Mouse (Mus musculus): ENCODE results near the gene Ttn. TPM values are rescaled to one million over a fixed set of nuclear protein-coding genes. Genes with fewer than 3 reads are reported as not detected.

The Ttn gene
- polyA plus RNA-seq, 1 experiment from 2014 or later, result 6.5 TPM

GRCm38 (mm10) chr2:76693765-76694164 lies 288.6 kb downstream of the Ttn start:
- H3K9me3 ChIP-seq (replicated peaks; ENCODE audit: control insufficient read depth, low read length), result no peaks in the 10 kb centered on the region
- peaks cover 2% of the 10 kb centered on the region for H3K36me3 ChIP-seq (ENCODE audit: control insufficient read depth, insufficient read depth)
- no peaks in the 10 kb centered on the region for H3K27me3 ChIP-seq (ENCODE audit: control insufficient read depth, insufficient read depth, low read depth, low read length)
- no peaks in the 10 kb centered on the region for H3K4me1 ChIP-seq (ENCODE audit: control insufficient read depth, low read depth, low read length)
- no peak for ATAC-seq (ENCODE audit: low read depth)
- no peak overlapping the region for H3K4me2 ChIP-seq (ENCODE audit: low read depth, low read length)
- no peak overlapping the region for H3K4me3 ChIP-seq (ENCODE audit: low read depth, low read length)
- WGBS (ENCODE audit: insufficient replicate concordance), result 71% methylated on average over 5 of the region's 5 CpGs
- no peak overlapping the region for H3K27ac ChIP-seq (ENCODE audit: low read length)
- no peak overlapping the region for H3K9ac ChIP-seq (ENCODE audit: low read depth, low read length)

GRCm38 (mm10) chr2:76690436-76691204 lies 291.7 kb downstream of the Ttn start:
- no peak overlapping the region for H3K27ac ChIP-seq (ENCODE audit: low read length)
- no peak overlapping the region for H3K4me2 ChIP-seq (ENCODE audit: low read depth, low read length)
- H3K9ac ChIP-seq (ENCODE audit: low read depth, low read length), result no peak overlapping the region
- no peaks in the 10 kb centered on the region for H3K9me3 ChIP-seq (replicated peaks; ENCODE audit: control insufficient read depth, low read length)
- peak; percentile 54 for ATAC-seq (ENCODE audit: low read depth)
- no peaks in the 10 kb centered on the region for H3K27me3 ChIP-seq (ENCODE audit: control insufficient read depth, insufficient read depth, low read depth, low read length)
- WGBS (ENCODE audit: insufficient replicate concordance), result 57% methylated on average over 12 of the region's 12 CpGs
- H3K4me3 ChIP-seq (ENCODE audit: low read depth, low read length), result no peak overlapping the region
- peaks cover 13% of the 10 kb centered on the region for H3K36me3 ChIP-seq (ENCODE audit: control insufficient read depth, insufficient read depth)
- H3K4me1 ChIP-seq (ENCODE audit: control insufficient read depth, low read depth, low read length), result no peaks in the 10 kb centered on the region

- Histone ChIP-seq H3K4me2 (ENCODE audit: low read depth, low read length) (no peak overlapping the region), H3K4me1 (ENCODE audit: control insufficient read depth, low read depth, low read length) (no peaks in the 10 kb centered on the region), H3K9me3 (replicated peaks; ENCODE audit: control insufficient read depth, low read length) (no peaks in the 10 kb centered on the region), H3K27me3 (ENCODE audit: control insufficient read depth, insufficient read depth, low read depth, low read length) (no peaks in the 10 kb centered on the region), H3K4me3 (ENCODE audit: low read depth, low read length) (no peak overlapping the region), H3K9ac (ENCODE audit: low read depth, low read length) (no peak overlapping the region), H3K27ac (ENCODE audit: low read length) (no peak overlapping the region), H3K36me3 (ENCODE audit: control insufficient read depth, insufficient read depth) (peaks cover 11% of the 10 kb centered on the region)
- WGBS (ENCODE audit: insufficient replicate concordance), result 37% methylated on average over 7 of the region's 7 CpGs
- peak; percentile 19; the same call in 1 of the 2 replicates for ATAC-seq (ENCODE audit: low read depth)
These were observed 294.2 kb downstream of the Ttn start for GRCm38 (mm10) chr2:76688162-76688561.

DNA sequence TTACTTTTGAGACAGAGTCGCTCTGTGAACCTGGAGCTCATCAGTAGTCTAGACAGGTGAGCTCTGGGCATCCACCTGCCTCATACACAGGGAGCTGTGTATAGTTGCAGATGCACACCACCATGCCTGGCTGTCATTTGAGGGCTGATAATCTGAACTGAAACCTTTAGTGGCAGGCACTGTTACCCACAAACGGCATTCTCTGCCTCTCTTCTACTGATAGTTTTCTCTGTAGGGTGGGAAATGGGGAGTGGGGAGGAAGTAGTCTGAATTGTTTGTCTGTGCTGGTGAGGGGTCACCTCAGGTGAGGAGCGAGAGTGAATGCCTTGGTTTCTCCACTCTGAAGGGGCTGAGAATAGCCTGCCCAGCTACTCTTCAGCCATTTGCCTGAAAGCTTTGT lies 294.7 kb downstream of the Ttn start:
- no peak overlapping the region for H3K4me2 ChIP-seq (ENCODE audit: low read depth, low read length)
- H3K36me3 ChIP-seq (ENCODE audit: control insufficient read depth, insufficient read depth), result peaks cover 15% of the 10 kb centered on the region
- H3K4me3 ChIP-seq (ENCODE audit: low read depth, low read length), result no peak overlapping the region
- no peak for ATAC-seq (ENCODE audit: low read depth)
- H3K27ac ChIP-seq (ENCODE audit: low read length), result no peak overlapping the region
- H3K9ac ChIP-seq (ENCODE audit: low read depth, low read length), result no peak overlapping the region
- H3K4me1 ChIP-seq (ENCODE audit: control insufficient read depth, low read depth, low read length), result no peaks in the 10 kb centered on the region
- H3K9me3 ChIP-seq (replicated peaks; ENCODE audit: control insufficient read depth, low read length), result no peaks in the 10 kb centered on the region
- H3K27me3 ChIP-seq (ENCODE audit: control insufficient read depth, insufficient read depth, low read depth, low read length), result no peaks in the 10 kb centered on the region
- 45% methylated on average over 3 of the region's 3 CpGs for WGBS (ENCODE audit: insufficient replicate concordance)

DNA sequence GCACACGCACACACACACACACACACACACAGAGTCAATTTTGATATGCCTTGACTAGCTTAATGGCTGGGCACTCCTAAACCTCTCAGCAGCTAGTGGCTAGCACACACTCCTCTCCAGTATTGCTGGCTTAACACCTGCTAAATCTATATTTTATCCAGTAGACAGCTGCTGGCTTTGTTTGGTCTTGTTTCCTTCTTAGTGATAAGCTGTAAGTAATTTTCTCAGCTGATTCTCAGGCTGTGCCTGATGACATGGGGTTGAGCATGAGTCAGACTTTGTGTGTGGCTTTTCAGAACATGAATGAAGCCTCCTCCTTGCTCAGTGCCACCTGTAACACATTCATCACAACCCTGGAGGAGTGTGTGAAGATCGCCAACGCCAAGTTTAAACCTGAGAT lies 295.4 kb downstream of the Ttn start:
- no peaks in the 10 kb centered on the region for H3K9me3 ChIP-seq (replicated peaks; ENCODE audit: control insufficient read depth, low read length)
- no peak overlapping the region for H3K4me2 ChIP-seq (ENCODE audit: low read depth, low read length)
- no peaks in the 10 kb centered on the region for H3K4me1 ChIP-seq (ENCODE audit: control insufficient read depth, low read depth, low read length)
- no peak overlapping the region for H3K4me3 ChIP-seq (ENCODE audit: low read depth, low read length)
- no peak for ATAC-seq (ENCODE audit: low read depth)
- H3K27ac ChIP-seq (ENCODE audit: low read length), result no peak overlapping the region
- no peak overlapping the region for H3K9ac ChIP-seq (ENCODE audit: low read depth, low read length)
- peaks cover 15% of the 10 kb centered on the region for H3K36me3 ChIP-seq (ENCODE audit: control insufficient read depth, insufficient read depth)
- H3K27me3 ChIP-seq (ENCODE audit: control insufficient read depth, insufficient read depth, low read depth, low read length), result no peaks in the 10 kb centered on the region
- WGBS (ENCODE audit: insufficient replicate concordance), result 89% methylated on average over 3 of the region's 3 CpGs

- Histone ChIP-seq H3K27ac (ENCODE audit: low read length) (no peak overlapping the region), H3K27me3 (ENCODE audit: control insufficient read depth, insufficient read depth, low read depth, low read length) (no peaks in the 10 kb centered on the region), H3K36me3 (ENCODE audit: control insufficient read depth, insufficient read depth) (peaks cover 15% of the 10 kb centered on the region), H3K4me2 (ENCODE audit: low read depth, low read length) (no peak overlapping the region), H3K9ac (ENCODE audit: low read depth, low read length) (no peak overlapping the region), H3K9me3 (replicated peaks; ENCODE audit: control insufficient read depth, low read length) (no peaks in the 10 kb centered on the region), H3K4me3 (ENCODE audit: low read depth, low read length) (no peak overlapping the region), H3K4me1 (ENCODE audit: control insufficient read depth, low read depth, low read length) (no peaks in the 10 kb centered on the region)
- 73% methylated on average over 8 of the region's 8 CpGs for WGBS (ENCODE audit: insufficient replicate concordance)
- no peak for ATAC-seq (ENCODE audit: low read depth)
These were observed 300.0 kb downstream of the Ttn start for GRCm38 (mm10) chr2:76682301-76682700.

GRCm38 (mm10) chr2:76676401-76677226 lies 305.7 kb downstream of the Ttn start:
- ATAC-seq (ENCODE audit: low read depth), result no peak
- no peaks in the 10 kb centered on the region for H3K27me3 ChIP-seq (ENCODE audit: control insufficient read depth, insufficient read depth, low read depth, low read length)
- no peaks in the 10 kb centered on the region for H3K9me3 ChIP-seq (replicated peaks; ENCODE audit: control insufficient read depth, low read length)
- peak overlapping the region; percentile 9; the same call in 1 of the 2 replicates for H3K4me2 ChIP-seq (ENCODE audit: low read depth, low read length)
- WGBS (ENCODE audit: insufficient replicate concordance), result 65% methylated on average over 13 of the region's 13 CpGs
- peak overlapping the region; percentile 82 for H3K4me3 ChIP-seq (ENCODE audit: low read depth, low read length)
- no peak overlapping the region for H3K9ac ChIP-seq (ENCODE audit: low read depth, low read length)
- no peak overlapping the region for H3K27ac ChIP-seq (ENCODE audit: low read length)
- no peaks in the 10 kb centered on the region; the same call in 1 of the 2 replicates for H3K36me3 ChIP-seq (ENCODE audit: control insufficient read depth, insufficient read depth)
- H3K4me1 ChIP-seq (ENCODE audit: control insufficient read depth, low read depth, low read length), result peaks cover 25% of the 10 kb centered on the region

GRCm38 (mm10) chr2:76675949-76676348 lies 306.4 kb downstream of the Ttn start:
- no peak overlapping the region for H3K27ac ChIP-seq (ENCODE audit: low read length)
- peak overlapping the region; percentile 80 for H3K4me2 ChIP-seq (ENCODE audit: low read depth, low read length)
- H3K4me1 ChIP-seq (ENCODE audit: control insufficient read depth, low read depth, low read length), result peaks cover 26% of the 10 kb centered on the region
- no peaks in the 10 kb centered on the region for H3K27me3 ChIP-seq (ENCODE audit: control insufficient read depth, insufficient read depth, low read depth, low read length)
- ATAC-seq (ENCODE audit: low read depth), result no peak
- peak overlapping the region; percentile 82 for H3K4me3 ChIP-seq (ENCODE audit: low read depth, low read length)
- WGBS (ENCODE audit: insufficient replicate concordance), result 17% methylated on average over 4 of the region's 4 CpGs
- peak overlapping the region; percentile 78 for H3K9ac ChIP-seq (ENCODE audit: low read depth, low read length)
- no peaks in the 10 kb centered on the region for H3K9me3 ChIP-seq (replicated peaks; ENCODE audit: control insufficient read depth, low read length)
- H3K36me3 ChIP-seq (ENCODE audit: control insufficient read depth, insufficient read depth), result no peaks in the 10 kb centered on the region; the same call in 1 of the 2 replicates

GRCm38 (mm10) chr2:76675451-76675850 lies 306.9 kb downstream of the Ttn start:
- H3K4me1 ChIP-seq (ENCODE audit: control insufficient read depth, low read depth, low read length), result peaks cover 26% of the 10 kb centered on the region

More at GRCm38 (mm10) chr2:76675451-76675850, 306.9 kb downstream of the Ttn start:
- peak; percentile 33 for ATAC-seq (ENCODE audit: low read depth)
- peak overlapping the region; percentile 80 for H3K4me2 ChIP-seq (ENCODE audit: low read depth, low read length)
- peak overlapping the region; percentile 78 for H3K9ac ChIP-seq (ENCODE audit: low read depth, low read length)
- H3K27ac ChIP-seq (ENCODE audit: low read length), result peak overlapping the region; percentile 24; the same call in 1 of the 2 replicates
- H3K9me3 ChIP-seq (replicated peaks; ENCODE audit: control insufficient read depth, low read length), result no peaks in the 10 kb centered on the region
- WGBS (ENCODE audit: insufficient replicate concordance), result 2% methylated on average over 41 of the region's 44 CpGs
- no peaks in the 10 kb centered on the region; the same call in 1 of the 2 replicates for H3K36me3 ChIP-seq (ENCODE audit: control insufficient read depth, insufficient read depth)
- no peaks in the 10 kb centered on the region for H3K27me3 ChIP-seq (ENCODE audit: control insufficient read depth, insufficient read depth, low read depth, low read length)
- peak overlapping the region; percentile 82 for H3K4me3 ChIP-seq (ENCODE audit: low read depth, low read length)
